Mouse (Mus musculus): ENCODE results near the gene Ttc21b. TPM values are rescaled to one million over a fixed set of nuclear protein-coding genes. Genes with fewer than 3 reads are reported as not detected.

Ttc21b gene
- polyA plus RNA-seq (2012), result not detected in 2 replicates

DNA sequence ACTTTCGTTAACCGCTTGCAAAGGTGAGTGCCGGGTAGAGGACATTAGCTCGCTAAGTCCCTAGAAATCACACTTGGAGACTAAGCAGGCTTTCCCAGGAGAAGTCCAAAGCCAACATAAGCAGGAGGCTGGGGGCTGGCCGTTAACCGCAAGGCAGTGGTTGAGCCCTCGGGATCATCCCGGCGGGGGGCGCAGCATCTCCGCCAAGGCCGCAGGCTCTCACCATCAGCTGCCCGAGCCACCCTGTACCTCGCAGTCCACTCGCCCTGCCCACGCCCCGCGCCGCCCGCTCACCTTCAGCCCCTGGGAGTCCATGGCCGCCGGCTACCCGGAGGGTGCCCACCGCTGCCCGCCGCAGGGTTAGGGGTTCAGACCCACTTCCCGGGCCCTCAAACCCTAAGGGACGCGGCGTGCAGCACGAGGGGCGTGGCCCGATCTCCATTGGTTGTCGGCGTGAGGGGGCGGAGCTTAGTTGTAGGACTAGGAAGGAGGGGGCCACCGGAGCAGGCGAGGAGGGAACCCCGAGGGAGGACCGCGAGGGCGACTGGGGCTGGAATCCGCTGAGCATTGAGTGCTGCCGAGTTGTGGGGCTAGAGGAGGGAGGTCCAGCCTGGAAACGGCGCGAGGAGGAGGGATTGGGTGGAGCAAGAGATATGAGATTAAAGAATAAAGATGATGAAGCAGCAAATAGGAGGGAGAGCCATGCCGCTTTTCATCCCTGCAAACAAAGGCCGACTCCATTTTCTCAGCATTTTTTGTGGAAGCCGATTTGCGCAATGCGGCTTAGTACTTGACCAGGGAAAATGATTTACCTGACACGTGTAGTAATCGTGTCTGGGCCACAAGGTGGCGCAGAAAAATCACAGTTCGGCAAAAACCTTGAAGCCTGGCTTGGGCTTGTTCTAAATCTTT, at the start of gene Ttc21b:
Ttc21b (minus strand) TSS at position 398 of the 912 bp plus-strand sequence.
- TF ChIP-seq GATA1 (IDR thresholded peaks at IDR 0.05; ENCODE audit: low read length), result no peak

GRCm38 (mm10) chr2:66272551-66272950, 16.1 kb upstream of the Ttc21b start:
- TF ChIP-seq GATA1 (IDR thresholded peaks at IDR 0.05; ENCODE audit: low read length), result no peak

GRCm38 (mm10) chr2:66244013-66244412, 12.4 kb downstream of the Ttc21b start:
- TF ChIP-seq GATA1 (IDR thresholded peaks at IDR 0.05; ENCODE audit: low read length), result no peak

DNA sequence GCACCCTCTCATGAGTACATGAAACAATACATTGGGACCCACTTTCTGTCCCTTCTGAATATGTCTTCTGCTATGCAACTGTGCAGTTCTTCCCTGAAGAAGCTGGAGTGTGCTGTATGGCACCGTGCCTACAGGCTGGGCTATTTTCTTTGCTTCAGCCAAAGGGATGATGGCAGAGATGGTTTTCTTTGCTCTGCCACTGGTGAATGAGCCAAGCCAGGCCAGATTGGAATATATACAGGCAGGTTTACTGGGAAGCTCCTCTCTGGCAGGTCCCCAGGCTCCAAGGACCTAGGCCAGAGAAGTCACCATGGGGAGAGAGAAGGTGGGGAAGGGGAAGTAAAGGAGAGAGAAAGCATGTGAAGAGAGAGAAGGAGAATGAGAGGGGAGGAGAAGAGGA, 16.1 kb downstream of the Ttc21b start:
- TF ChIP-seq GATA1 (IDR thresholded peaks at IDR 0.05; ENCODE audit: low read length), result no peak

DNA sequence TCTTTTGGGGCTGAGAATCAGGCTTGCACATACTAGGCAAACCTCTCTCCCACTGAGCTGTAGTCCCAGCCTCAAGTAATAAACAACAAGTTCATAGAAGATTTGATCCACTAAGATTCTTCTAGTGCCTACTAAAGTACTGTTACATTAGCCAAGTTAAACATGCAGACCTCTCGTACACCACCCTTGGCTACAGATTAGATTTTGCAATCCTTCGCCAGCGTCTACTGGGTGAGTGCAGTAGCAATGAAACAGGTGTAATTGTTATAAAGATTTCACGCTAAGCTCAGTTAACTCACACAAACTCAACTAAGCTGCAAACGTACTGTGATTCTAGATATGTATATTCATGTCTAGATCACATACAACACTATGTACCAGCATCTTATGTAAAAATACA, 17.5 kb downstream of the Ttc21b start:
- TF ChIP-seq GATA1 (IDR thresholded peaks at IDR 0.05; ENCODE audit: low read length), result no peak

DNA sequence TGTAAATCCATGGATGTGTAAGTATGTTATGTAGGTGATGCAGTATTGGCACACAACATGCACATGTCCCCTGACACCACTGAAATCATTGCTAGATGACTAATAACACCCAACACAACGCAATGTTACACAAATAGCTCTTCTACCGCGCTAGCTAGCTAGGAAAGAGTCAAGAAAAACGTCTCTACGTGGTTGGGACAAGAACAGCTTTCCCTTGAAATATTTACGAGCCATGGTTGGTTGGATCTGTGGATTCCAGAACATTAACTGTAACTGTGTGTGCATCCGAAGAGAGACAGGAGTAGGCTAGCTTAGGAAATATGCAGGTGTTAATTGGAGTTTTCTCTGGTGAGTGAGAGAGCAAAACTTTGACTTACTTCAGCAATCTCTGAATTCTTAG, 35.5 kb downstream of the Ttc21b start:
- TF ChIP-seq GATA1 (IDR thresholded peaks at IDR 0.05; ENCODE audit: low read length), result no peak

DNA sequence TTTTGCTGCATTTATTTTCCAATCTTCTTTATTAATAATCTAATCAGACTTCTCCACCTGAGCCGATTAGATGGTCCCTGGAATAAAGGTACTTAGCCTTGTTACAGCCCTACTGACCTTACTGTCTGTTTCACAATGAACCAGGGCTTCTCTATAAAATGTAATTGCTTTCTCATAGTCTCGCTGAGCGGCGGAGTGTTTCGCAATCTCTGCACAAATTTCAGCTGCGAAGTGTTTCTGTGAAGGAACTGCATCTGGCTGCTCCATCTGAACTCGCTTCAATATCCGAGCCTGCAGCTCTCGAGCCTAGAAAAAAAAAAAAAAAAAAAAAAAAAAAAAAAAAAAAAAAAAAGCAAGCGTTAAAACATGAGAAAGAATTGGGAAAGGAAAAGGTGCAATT, 46.5 kb downstream of the Ttc21b start:
- TF ChIP-seq GATA1 (IDR thresholded peaks at IDR 0.05; ENCODE audit: low read length), result no peak

GRCm38 (mm10) chr2:66209353-66209752, 47.1 kb downstream of the Ttc21b start:
- no peak for TF ChIP-seq GATA1 (IDR thresholded peaks at IDR 0.05; ENCODE audit: low read length)

- no peak for TF ChIP-seq GATA1 (IDR thresholded peaks at IDR 0.05; ENCODE audit: low read length)
These were observed 49.6 kb downstream of the Ttc21b start for GRCm38 (mm10) chr2:66206796-66207195.

DNA sequence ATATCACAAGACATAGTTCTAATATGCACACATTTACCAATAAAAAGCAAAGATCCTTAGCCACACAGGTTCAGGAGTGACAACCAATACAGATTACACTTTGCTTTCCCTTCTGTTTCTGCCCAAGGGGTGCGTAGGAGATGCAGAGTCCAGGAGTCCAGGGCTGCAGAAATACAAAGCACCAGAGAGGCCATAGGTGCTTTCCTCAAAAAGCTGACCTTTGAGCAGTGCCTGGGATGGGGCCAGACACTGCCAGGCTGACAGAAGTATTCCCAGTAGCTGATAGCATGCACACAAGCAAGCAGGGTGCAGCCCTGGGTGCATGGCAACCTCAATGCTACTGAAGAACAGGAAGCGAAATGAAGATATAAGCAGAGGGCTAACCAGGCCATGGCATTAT, 52.2 kb downstream of the Ttc21b start:
- TF ChIP-seq GATA1 (IDR thresholded peaks at IDR 0.05; ENCODE audit: low read length), result no peak

- no peak for TF ChIP-seq GATA1 (IDR thresholded peaks at IDR 0.05; ENCODE audit: low read length)
These were observed 56.2 kb downstream of the Ttc21b start for GRCm38 (mm10) chr2:66200195-66200594.

DNA sequence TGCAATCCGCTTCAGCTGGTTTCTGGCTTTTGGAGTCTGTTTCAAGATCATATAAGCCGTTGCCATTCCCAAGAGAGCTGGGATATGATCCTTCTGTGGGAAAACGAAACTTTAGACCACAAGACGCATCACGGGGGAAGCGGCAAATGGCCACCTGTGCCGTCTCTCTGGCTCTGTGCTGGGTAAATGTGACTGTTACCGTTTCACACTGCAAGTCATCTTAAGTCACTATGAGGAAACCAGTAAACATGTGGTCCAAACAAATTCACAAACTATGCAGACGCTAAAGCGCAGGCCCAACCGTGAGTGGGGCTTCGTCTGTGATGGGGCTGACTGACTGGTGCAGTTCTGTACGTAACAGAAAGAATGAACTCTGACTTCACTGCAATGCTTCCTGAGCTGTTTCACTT, 64.7 kb downstream of the Ttc21b start:
- no peak for TF ChIP-seq GATA1 (IDR thresholded peaks at IDR 0.05; ENCODE audit: low read length)

DNA sequence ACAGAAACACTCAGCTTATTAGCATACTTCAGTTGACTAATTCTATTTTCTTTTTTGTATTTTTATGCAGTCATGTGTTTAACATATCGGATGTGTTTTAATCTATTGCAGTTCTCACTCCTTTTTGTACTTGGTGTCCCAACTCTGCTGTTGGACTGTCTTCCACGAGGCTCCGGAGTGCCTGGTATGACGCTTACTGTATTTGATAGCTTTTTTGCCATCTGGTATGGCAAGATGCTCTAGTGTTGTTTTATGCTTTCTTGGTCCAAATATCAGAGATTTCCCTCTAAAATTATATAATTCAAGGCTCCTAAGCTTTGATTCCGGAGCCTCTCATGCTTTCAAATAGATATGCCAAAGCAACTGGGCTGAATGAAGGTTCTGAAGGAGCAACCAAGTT, 66.3 kb downstream of the Ttc21b start:
- no peak for TF ChIP-seq GATA1 (IDR thresholded peaks at IDR 0.05; ENCODE audit: low read length)

DNA sequence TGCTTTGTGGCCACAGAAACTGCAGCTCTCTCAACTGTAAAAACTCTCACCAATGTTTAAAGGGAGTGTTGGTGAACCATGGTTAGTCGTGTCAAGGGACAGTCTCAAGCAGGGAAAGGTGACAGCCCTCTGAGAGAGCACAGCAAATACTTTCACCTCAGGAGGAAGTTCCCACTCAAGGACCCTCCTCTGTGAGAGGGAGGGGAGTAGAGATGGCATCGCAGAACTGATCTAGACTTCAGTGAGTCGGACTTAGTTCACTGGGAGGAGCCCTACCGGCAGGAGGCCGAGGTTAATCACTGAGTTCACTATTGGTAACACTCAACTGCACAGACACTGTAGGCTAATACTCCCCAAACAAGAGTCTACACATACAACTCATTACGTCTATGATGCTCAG, 68.9 kb downstream of the Ttc21b start:
- no peak for TF ChIP-seq GATA1 (IDR thresholded peaks at IDR 0.05; ENCODE audit: low read length)

- TF ChIP-seq GATA1 (IDR thresholded peaks at IDR 0.05; ENCODE audit: low read length), result no peak
These were observed 71.8 kb downstream of the Ttc21b start for GRCm38 (mm10) chr2:66184431-66185164.

DNA sequence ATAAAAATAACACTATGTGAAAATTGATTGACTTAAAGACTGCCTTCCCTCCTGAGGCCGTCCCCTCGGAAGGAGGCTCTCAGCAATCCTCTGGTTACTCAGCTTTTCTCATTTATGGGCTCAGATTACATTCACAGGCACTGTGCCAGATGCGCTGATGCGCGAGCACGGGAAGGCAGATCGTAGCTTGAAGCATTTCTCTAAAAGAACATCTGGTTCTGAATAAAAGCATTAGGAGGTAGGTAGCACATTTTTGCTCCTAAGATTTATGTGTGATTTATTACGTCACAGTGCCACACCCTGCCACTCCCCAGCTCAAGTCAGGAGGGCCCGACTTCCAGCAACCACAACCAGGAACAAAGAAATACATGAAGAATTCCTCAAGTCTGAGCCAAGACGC, 76.1 kb downstream of the Ttc21b start:
- TF ChIP-seq GATA1 (IDR thresholded peaks at IDR 0.05; ENCODE audit: low read length), result no peak

- TF ChIP-seq GATA1 (IDR thresholded peaks at IDR 0.05; ENCODE audit: low read length), result no peak
These were observed 76.6 kb downstream of the Ttc21b start for GRCm38 (mm10) chr2:66179782-66180181.
